Mouse (Mus musculus): ENCODE data around the gene Rab4a. TPM values are rescaled to one million over a fixed set of nuclear protein-coding genes. Genes with fewer than 3 reads are reported as not detected.
"Not testable (repeated sequence)": the region's sequence is repeated elsewhere in the genome, so short reads cannot be mapped to it uniquely, and the experiment has no call there.

The Rab4a gene
- total RNA-seq, 2 experiments from 2014 or later = 49.2 to 52.3 TPM

DNA sequence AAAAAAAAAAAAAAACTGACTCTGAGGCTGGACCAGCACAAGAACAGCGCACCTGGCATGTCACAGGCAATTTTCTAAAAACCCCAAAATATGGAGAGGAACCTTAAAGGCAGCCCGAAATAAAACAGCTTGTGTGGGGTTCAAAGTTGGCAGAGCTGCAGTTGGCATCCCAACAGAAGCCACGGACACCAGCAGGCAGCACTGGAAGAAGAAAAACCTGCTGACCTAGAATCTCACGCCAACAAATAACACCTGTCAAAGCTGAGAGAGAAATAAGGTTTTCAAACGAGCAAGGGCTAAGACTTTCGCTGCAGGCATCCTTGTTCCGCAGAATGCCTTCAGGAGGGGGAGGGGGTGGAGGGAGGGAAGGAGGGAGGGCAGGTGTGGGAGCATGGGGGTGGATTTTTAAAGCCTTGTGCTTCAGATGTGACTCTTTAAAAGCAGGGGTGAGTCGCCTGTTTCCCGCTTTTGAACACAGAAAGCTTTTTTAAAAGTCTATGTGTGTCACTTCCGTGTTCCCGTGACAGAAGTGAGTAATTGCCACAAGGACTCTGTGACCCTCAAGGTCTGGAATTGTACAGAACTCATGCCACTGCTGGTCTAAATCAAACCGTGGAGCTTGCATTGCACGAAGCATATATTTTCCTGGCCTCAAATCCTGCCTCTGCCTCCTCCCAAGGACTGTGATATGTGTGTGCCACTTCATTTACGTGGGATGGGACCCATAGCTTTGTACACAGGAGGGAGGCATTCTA lies 17.2 kb upstream of the Rab4a start:
- no peak for DNase-seq (ENCODE audit: low spot score in 2 of 2)

DNA sequence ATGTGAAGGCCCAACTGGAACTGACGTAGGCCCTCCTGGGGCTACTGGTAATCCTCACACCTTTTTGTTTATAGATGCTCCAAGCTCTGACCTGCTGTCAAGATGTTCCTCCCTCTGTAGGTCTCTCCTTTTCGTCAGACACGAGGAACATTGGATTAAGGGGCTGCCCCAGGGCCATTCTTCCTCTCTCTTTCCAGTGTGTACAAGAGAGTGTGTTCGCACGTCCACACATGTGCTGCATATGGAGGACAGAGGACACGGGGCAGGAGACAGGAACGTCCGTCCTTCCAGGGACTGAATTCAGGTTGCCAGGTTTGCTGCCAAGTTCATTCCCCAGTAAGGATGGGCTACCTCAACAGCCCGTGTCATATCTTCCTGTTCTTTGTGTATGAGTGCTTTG lies 16.3 kb upstream of the Rab4a start:
- no peak for DNase-seq (ENCODE audit: low spot score in 2 of 2)

DNA sequence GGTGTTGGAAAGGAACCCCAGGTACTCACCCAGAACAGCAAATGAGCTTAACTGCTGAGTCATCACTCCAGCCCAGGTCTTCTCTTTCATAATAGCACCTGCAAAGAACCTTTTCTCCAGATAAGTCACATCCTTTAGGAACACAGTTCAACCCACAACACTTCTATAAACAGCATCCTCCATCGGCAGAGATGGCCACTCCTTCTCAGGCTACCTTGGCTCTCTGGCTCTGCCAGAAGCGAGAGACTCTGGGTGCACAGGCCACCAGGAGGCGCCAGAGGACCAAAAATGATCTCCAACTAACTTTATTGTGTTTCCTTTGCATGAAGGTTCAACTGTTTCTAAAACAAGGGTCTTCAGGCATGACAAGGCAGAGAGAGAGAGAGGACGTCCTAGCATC lies 15.8 kb upstream of the Rab4a start:
- peak; percentile 91 to 92 for DNase-seq (ENCODE audit: low spot score in 2 of 2)

DNA sequence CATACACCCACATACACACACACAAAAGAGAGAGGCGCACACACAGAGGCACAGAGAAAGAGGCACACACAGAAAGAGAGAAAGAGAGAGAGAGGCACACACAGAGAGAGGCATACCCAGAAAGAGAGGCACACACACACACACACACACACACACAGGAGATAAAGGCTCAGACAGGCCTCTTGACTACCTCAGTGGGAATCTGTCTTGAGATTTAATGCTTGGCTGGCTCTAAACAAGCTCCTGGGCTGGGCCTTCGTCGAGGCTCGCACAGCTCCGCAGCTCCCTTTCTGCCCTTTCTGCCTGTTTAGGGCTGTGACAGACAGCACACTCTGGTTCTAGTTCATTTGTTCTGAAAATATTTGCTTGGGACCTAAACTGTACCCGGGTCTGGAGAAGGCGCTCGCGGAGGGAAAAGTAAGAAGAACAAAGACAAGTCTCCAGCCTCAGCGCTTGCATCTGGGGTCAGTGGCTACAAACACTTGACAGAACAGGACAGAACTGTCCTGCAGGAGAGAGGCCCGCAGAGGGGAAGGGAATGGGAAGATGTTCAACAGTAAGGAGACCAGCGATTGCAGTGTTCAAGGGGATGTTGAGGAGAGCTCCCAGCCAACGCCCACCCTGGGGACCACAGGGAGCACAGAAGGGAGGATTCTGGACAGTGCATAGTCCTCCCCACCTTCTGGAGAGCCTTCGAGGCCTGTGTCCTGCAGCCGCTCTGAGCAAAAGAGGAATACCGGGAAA lies 14.5 kb upstream of the Rab4a start:
- no peak for DNase-seq (ENCODE audit: low spot score in 2 of 2)

DNA sequence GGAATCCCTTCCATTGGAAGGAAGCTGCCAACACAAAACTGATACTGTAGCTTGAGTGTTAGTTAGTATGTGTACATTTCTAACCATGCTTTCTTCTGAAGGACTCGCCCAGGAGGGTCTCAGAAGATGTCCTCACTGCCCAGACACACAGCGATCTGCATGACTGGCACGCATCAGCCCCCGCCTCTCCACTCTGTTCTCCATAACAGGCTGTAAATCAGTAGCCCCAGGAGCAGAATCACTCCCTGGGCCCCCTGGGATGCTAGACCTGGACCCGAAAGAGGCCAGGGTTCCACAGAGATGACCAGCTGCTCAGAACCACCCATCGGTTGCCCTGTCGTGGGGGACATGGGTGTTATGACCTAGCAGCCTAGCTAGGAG lies 13.9 kb upstream of the Rab4a start:
- no peak for DNase-seq (ENCODE audit: low spot score in 2 of 2)

DNA sequence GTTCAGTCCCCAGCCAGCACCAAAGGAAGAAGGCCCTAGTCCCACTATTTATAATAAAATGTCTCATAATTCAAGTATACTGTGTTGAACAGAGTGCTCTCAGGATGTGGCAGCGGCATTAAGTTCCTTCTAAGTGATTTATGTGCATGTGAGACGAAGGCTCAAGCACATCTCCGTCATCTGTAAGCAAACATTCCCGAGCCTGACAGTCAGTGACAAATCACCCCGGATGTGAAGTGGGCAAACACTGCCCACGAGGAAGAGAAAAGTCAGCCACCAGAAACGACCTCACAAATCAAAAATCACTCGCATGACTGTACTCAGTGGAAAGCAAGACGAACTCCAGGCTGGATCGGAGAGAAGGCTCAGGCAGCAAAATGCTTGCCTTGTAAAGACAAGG lies 11.9 kb upstream of the Rab4a start:
- no peak for DNase-seq (ENCODE audit: low spot score in 2 of 2)

DNA sequence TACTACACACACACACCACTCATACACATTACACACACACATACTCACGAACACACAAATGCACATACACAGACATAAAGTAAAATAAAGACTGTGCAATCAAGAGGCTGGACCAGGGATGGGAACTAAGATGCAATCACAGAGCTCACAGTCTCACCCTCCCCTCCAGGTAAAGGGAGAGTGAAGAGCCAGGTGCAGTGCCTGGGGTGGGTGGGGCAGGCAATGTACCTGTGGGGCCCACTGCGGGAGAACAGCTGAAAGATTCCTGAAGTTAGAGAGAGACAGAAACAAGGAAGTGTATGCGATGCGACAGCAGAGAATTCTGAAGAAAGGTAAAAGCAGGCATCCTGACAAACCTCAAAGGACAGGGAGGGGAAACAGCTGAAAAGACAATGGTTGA lies 11.0 kb upstream of the Rab4a start:
- DNase-seq (ENCODE audit: low spot score in 2 of 2) = no peak

DNA sequence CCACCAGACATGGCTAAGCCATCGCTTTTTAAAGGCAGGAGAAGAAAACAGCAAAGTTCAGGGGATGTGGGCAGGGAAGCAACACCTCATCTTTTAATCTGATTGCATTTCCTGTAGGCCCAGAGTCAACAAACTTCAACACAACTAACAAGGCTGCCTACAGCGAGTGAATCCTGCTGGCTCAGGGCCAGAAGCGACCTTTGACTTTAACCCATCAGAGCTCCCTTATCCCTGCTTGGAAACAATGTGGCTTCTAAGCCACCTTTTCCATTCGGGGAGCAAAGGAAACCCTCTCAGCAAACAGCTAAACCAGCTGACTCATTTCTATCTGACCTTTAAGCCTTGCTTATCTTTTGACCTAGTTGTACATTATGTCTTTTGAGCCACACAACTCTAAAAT lies 9.0 kb upstream of the Rab4a start:
- DNase-seq (ENCODE audit: low spot score in 2 of 2) = no peak

DNA sequence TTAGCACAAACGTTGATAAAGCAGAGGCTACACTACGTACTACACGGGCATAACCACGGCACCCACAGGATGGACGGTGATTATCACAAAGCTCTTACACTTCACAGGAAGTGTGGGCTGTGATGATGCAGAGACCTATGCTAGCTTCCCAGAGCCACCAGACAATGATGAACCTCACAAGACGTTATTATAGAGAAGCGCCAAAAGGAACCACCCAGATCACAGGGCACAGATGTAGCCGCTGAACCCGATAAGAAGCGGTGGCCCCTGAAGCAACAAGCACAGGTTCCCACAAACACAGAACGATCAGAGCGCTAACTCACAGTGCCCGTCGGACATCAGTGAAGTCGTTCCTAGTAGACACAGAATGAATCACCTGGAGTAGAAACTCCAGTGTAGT lies 7.9 kb upstream of the Rab4a start:
- DNase-seq (ENCODE audit: low spot score in 2 of 2) = no peak

DNA sequence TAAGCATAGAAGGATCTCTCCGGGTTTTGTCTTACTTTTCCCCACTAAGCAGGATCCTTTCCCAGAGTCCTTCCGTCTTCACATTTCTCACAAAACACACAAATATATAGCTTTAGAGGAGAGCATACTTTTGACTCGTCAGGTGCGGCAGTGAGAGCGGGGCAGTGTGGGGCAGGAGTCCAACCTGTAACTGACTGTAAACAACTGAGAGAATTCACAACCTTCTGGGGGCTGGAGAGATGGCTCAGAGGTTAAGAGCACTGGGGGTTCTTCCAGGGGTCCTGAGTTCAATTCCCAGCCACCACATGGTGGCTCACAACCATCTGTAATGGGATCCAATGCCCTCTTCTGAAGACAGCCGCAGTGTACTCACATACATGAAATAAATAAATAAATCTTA lies 6.4 kb upstream of the Rab4a start:
- no peak for DNase-seq (ENCODE audit: low spot score in 2 of 2)

DNA sequence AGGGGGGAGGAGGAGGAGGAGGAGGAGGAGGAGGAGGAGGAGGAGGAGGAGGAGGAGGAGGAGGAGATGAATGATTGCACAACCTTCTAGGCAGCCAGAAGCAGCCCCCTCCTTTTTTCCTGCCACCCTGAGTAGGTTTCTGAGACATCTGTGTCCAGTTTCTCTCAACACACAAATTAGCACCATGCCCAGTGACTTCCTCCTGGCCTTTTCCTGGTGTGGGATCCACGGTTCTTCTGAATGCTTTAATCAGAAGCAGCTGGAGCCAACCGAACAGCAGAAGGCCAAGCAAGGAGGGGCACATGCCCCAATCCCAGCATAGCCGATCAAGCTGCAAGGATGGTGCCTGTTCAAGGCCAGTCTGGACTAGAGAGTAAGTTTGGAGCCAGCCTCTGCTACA lies 5.9 kb upstream of the Rab4a start:
- DNase-seq (ENCODE audit: low spot score in 2 of 2) = no peak

DNA sequence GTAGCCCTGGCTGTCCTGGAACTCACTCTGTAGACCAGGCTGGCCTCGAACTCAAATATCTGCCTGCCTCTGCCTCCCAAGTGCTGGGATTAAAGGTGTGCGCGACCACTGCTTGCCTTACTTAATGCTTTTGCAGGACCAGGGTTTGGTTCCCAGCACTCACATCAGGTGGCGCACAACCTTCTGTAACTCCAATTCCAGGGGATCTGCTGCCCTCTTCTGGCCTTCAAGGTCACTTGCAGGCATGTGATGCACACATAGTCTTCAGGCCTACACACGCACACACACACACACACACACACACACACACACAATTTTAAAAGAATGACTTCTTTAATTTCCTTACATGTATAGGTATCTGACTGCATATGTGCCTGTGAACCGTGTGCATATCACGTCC lies 4.9 kb upstream of the Rab4a start:
- no peak for DNase-seq (ENCODE audit: low spot score in 2 of 2)

DNA sequence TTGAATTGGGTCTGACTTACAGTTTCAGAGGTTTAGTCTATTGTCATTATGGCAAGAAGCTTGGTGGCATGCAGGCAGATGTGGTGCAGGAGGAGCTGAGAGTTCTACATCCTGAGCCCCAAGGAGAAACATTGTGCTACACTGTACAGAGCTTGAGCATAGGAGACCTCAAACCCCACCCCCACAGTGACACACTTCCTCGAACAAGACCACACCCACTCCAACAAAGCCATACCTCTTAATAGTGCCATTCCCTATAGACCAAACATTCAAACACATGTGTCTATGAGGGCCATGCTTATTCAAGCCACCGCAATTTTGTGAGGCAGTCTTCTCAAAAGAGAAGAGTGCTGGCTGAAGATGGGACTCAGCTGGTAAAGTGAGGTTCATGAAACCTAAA lies 4.2 kb upstream of the Rab4a start:
- DNase-seq (ENCODE audit: low spot score in 2 of 2) = no peak

DNA sequence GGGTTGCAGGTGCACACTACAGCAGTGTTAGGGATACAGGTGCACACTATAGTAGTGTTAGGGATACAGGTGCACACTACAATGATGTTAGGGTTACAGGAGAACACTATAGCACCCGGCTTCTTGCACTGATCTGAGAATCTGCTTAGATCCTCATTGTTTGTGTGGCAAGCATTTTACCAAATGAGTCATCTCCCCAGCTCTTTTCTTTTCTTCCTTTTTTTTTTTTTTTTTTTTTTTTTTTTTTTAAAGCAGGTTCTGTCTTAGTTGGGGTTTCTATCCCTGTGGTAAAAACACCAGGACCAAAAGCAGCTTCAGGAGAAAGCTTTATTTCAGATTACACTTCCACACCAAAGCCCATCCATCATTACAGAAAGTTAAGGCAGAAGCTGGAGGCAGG lies 2.1 kb upstream of the Rab4a start:
- no peak for DNase-seq (ENCODE audit: low spot score in 2 of 2)

DNA sequence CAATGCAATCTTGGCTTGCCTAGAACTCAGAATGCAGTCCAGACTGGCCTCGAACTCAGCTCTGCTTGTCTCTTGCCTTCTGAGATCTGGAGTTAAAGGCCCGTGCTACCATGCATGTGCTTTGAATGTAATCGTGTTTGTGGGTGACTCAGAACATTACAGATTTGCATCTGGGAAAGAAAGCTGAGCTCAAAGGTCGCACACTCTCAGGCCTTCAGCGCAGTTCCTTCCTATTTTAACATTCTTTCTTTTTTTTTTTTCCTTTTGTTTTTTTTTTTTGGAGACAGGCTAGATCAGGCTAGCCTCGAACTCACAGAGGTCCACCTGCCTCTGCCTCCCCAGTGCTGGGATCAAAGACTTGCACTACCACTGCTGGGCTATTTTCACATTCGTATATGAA lies 1.2 kb upstream of the Rab4a start:
- no peak for DNase-seq (ENCODE audit: low spot score in 2 of 2)

DNA sequence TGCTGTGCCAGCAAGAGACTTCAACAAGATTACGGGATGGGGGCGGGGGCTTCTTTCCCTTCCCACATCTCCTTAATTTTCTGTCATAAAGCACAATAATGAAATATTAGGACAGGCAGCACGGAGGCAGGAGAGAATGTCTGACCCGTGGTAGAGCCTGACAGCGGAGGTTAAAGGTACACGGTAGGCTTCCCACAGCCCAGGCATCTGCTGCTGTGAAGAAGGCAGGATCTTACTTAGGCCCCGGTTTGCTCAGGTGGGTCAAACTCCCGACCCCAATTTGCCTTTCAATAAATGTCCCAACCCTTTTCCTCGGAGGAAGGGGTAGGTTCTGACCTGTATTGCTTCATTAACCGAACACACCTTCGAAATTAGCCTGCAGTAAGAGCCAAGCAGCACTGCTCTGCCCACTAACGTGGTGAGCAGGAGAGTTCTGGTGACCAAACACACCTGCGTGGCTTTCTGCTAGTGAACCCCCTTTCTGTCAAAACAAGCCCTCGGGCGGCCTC lies 522 bp upstream of the Rab4a start:
- no peak for DNase-seq (ENCODE audit: low spot score in 2 of 2)

DNA sequence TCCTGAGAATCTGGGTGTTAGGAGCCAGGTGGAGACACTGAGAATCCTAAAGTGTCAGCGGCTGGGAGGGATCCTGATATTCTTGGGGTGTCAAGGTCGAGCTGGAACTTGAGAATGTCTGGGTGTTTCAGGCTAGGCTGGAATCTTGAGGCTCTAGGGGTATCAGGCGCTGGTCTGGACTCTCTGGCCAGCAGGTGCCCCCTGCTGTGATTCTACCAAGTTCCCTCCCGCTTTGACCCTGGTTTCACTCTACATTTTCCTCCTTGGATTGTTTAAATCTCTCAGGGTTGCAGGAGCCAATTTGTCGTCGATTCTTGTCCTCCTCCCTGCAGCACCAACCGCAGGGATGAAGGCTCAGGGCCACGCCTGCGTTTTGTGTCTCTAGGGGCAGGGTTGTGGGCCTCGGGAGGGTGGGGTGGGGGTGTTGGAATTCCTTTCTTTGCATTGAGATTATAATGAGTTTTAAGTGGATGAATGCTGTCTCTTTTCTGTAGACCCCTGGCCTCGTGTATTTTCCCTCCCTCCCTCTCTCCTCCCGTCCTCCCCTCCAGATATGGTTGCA lies 670 bp downstream of the Rab4a start:
- DNase-seq (ENCODE audit: low spot score in 2 of 2) = no peak

DNA sequence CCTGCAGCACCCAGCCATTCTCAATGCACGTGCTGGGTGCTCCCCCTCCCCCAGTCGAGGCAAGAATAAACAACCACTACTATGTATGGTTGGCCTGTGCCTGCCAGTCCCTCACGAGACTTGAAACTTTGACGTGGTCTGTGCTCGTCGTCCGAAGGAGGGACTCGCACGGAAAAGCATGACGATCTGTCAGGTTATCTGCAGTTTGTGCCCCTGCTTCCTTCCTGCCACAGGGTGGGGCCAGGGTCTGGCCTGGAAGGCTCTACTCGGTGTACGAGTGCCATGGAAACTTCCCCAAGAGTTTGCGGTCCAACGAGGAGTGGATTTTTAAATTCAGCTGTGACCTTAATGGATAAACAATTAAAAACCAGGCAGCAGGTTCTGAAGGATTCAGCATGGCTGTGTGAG lies 1.2 kb downstream of the Rab4a start:
- DNase-seq (ENCODE audit: low spot score in 2 of 2) = peak in 1 of 2 experiments; percentile 24

DNA sequence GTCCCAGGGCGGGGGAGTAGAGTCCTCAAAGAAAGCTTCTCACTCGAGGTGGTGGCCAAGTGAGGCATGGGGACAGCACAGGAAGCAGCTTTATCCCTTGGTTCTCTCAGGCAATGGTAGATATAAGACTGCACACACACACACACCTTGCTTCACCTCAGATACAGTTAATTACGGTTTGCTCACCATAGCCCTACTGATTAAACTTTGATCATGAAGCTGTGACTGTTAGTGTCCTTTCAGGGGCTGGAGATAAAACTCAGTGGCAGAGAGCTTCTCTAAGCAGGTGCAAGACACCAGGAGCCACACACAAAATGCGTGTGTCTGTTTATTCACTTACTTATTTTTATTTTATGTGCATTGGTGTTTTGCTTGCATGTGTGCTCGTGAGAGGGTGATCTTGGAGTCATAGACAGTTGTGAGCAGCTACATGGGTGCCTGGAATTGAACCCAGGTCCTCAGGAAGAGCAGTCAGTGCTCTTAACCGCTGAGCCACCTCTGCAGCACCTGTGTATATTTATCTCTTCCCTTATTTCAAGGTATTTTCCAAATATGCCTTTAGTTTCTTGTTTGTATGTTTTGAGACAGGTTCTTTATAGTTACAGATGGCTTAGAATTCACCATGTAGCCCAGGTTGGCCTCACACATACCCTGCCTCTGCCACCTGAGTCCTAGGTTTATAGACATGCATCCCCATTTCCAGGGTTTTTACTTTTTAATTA lies 2.2 kb downstream of the Rab4a start:
- DNase-seq (ENCODE audit: low spot score in 2 of 2) = no peak

DNA sequence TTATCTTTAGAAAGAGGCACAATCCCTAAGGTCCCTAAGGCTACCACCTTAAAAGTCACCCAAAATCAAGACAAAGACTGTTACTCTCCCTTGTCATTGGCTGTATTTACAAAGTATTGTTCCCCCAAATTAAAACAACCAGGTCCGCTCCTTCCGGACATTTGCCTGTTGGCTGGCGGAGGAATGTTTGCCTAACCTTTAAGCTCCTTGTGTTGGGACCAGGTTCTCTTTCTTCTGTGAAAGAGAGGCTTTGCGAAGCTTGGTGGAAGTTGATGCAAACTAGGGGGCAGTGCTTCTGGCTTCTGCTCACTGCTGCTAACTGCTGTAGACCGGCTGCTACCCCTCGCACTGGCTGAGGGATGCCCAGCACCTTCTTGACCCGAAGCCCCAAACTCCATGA lies 2.9 kb downstream of the Rab4a start:
- no peak for DNase-seq (ENCODE audit: low spot score in 2 of 2)

DNA sequence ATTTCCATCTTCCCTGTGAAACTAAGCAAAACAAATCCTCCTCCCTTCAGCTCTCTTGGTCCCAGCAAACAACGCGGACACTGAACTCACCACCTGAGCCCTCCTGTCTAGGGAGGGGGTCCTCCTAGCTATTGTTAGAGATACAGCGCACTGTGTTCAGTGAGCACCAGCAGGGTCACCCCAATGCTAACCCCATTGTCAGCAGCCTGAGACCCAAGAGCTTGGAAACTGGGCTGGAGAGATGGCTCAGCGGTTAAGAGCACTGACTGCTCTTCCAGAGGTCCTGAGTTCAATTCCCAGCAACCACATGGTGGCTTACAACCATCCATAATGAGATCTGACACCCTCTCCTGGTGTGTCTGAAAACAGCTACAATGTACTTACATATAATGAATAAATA lies 3.6 kb downstream of the Rab4a start:
- DNase-seq (ENCODE audit: low spot score in 2 of 2) = not testable (repeated sequence)

DNA sequence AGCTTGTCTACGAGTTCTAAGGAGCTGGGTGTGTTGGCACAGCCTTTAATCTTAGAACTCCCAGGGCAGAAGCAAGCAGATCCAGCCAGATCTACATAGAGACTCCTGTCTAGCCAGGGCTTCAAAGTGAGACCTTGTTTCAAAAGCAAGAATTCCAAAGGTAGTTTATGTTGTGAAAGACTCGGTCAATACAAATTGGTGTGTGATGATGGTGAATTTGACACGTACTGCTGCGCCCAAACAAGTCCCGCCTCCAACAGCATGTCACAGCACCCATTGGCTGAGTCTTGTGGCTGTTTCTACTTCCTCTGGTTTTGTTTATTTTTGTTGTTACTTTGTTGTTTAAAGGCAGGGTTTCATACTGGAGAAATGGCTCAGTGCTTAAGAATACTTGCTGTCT lies 6.4 kb downstream of the Rab4a start:
- no peak for DNase-seq (ENCODE audit: low spot score in 2 of 2)

Data from layer of hippocampus, postnatal 10 days (tissue).